Mouse (Mus musculus) natural killer cell, adult 2 months (primary cell): ENCODE measurements around the gene Shroom3.
A peak's percentile ranks its signal among the peaks of the same experiment; 100 is the strongest.

Experiments
- DNase-seq, 2 experiments: peaks; one replicate each; pipeline ENCODE4 v3.0.0; 2022; ENCODE audit warnings: low spot score in 2 of 2

Shroom3 gene

DNA sequence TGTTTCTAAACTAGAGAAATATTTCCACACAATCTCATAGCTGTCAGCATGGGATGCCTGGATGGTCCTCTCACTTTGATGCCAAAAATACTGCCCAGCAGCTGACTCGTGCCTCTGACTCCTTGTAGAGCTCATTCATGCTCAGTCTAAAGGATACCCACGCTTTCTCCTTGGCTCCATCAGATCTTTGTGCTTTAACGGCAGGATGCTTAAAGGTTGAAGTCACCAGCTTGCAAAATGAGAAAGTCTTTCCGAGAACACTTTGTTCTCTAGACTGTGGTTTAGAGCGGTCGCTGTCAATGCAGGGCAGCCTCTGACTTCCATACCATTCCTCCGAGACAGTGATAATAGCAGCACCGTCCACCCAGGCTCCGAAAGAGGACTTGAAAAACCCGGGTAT is 249.8 kb downstream of the Shroom3 start:
- DNase-seq, result no peak

- no peak for DNase-seq
Observed at GRCm38 (mm10) chr5:92933599-92934217, 250.5 kb downstream of the Shroom3 start.

- no peak for DNase-seq
Observed at GRCm38 (mm10) chr5:92934269-92934939, 251.2 kb downstream of the Shroom3 start.

DNA sequence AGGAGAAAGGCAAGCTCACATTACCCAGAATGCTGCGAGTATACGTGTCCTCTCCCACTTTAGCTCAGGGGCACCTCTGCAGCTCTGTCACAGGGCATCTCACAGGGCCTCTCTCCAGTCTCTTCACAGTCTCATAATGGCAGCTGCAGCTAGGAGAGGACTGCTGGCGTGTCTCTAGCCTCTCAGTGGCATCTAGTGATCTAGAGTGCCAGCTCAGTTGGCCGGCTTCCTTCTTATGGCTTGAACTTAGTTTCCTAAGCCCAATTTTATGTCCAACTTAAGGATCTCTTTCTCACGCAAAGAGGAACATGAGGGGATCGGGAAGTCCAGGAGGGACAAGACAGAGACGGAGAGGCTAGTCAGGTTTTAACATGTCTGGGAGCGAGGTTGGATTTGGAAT is 252.6 kb downstream of the Shroom3 start:
- DNase-seq, result no peak

DNA sequence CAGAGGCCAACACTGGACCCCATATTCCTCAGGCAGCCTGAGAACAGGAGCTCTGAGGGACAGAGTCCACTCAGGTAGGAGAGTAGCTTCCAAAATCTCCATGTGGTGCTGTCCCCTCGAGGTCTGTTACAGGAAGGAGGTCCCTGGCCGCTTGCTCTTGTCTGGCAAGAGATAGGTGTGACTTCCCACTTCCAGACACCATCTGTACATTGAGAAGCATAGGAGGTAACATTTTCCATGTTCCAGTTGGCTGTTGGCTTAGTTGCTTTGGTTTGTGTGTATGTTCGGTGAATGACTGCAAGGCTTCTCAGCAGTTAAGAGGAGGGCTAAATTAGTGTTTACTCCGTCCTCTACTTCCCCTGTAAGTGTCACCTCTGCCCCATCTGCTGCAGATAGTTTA is 254.5 kb downstream of the Shroom3 start:
- DNase-seq, result no peak

DNA sequence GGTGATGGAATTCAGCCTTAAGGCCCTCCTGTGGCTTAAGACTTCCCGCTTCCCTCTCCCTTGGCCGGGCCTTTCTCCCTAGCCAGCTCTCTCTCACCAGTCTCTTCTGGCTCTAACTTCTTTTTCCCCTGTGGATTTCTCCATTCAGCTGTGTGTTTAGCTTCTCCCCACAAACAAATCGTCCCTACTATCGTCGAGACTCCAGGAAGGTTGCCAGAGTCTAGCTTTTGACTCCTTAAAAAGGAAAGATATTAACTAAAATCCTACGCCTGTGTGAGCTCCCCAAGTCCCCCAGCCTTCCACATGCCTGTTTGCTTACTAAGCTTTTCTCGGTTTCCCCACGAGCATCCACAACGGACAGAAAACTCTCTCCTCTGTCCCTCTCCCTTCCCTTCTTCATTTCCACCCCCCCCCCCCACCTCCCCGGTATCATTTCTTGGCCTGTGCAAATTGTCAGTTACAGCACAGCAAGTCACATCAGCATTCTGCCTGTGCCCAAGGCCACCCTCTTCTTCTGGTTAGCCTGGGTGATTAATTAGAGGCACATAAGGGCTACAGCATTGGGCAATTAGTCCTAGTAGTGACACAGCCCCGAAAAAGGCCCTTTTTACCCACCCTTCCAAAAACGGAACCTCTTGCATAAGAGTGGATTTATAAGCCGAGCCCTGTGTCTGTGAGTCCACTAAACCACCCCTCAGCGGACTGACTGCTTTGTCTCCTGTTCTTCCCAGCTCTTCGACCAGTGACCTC is 256.2 kb downstream of the Shroom3 start:
- no peak for DNase-seq

- no peak for DNase-seq
Observed at GRCm38 (mm10) chr5:92942166-92942565, 258.9 kb downstream of the Shroom3 start.

- no peak for DNase-seq
Observed at GRCm38 (mm10) chr5:92942577-92942976, 259.3 kb downstream of the Shroom3 start.

GRCm38 (mm10) chr5:92944867-92945266 is 261.6 kb downstream of the Shroom3 start:
- DNase-seq, result no peak

GRCm38 (mm10) chr5:92948972-92949745 is 265.9 kb downstream of the Shroom3 start:
- DNase-seq, result no peak

GRCm38 (mm10) chr5:92950583-92950982 is 267.3 kb downstream of the Shroom3 start:
- DNase-seq, result no peak

- no peak for DNase-seq
Observed at GRCm38 (mm10) chr5:92951079-92951478, 267.8 kb downstream of the Shroom3 start.

GRCm38 (mm10) chr5:92953865-92954264 is 270.6 kb downstream of the Shroom3 start:
- DNase-seq, result no peak

GRCm38 (mm10) chr5:92954323-92954722 is 271.1 kb downstream of the Shroom3 start:
- no peak for DNase-seq

DNA sequence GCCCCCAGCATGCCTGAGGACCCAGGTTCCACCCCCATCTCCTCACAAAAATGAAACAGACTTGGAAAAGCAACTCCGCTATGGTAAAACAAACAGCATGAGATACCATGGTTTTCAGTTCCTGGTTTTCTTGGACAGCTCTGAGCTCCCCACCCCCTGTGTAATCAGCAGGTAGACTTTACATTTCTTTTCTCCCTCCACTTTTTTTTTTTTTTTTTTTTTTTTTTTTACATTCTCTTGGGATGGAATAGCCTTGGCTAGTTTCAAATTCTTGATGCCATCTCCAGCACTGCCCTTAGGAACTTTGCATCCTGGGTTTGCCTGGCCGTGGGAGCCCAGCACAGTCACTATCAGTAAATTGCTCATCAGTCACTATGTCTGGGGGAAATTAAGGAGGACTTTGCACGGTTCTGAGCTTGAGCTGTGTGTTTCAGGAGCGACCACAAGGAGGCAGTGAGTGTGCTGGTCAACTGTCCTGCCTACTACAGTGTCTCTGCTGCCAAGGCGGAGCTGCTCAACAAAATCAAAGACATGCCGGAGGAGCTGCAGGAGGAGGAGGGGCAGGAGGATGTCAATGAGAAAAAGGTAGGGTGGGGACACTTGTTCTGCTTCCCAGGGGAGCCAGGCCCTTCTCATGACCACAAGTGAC is 271.7 kb downstream of the Shroom3 start:
- DNase-seq, result no peak

- no peak for DNase-seq
Observed at GRCm38 (mm10) chr5:92959287-92959686, 276.1 kb downstream of the Shroom3 start.

GRCm38 (mm10) chr5:92959708-92960107 is 276.5 kb downstream of the Shroom3 start:
- no peak for DNase-seq

GRCm38 (mm10) chr5:92961353-92961752 is 278.1 kb downstream of the Shroom3 start:
- DNase-seq, result no peak

- DNase-seq, result no peak
Observed at GRCm38 (mm10) chr5:92961770-92962231, 278.6 kb downstream of the Shroom3 start.

GRCm38 (mm10) chr5:92964691-92965090 is 281.5 kb downstream of the Shroom3 start:
- DNase-seq, result peak in 1 of 2 experiments; percentile 4

GRCm38 (mm10) chr5:92967143-92967542 is 283.9 kb downstream of the Shroom3 start:
- no peak for DNase-seq
